Mouse (Mus musculus) CH12.LX (cell line): ENCODE measurements at regions not wholly inside any gene's neighbourhood (a gene's known extent, or its start where the extent isn't known, plus 50 kb on each side); places are given as distances from the start of the nearest gene placed in this dataset.

Source experiments
- CHD2 ChIP-seq: IDR thresholded peaks from 2 replicates; pipeline ENCODE4 v1.6.1; 2011; ENCODE audit warnings: low read length, improper control_type of control experiment
- CTCF ChIP-seq, 2 experiments: IDR thresholded peaks in 1 of 2; conservative IDR thresholded peaks in 1 of 2; 2 replicates each; pipeline ENCODE4 v1.5.1; 2011 to 2012; ENCODE audit warnings: low read depth in 2 of 2, low read length in 2 of 2, improper control_type of control experiment in 1 of 2, inconsistent platforms in 1 of 2, mild to moderate bottlenecking in 1 of 2, moderate library complexity in 1 of 2
- ELF1 ChIP-seq: IDR thresholded peaks from 2 replicates; pipeline ENCODE4 v1.6.1; 2014; ENCODE audit warnings: low read depth, mild to moderate bottlenecking, inconsistent platforms, low read length, improper control_type of control experiment
- MXI1 ChIP-seq: IDR thresholded peaks from 2 replicates; pipeline ENCODE4 v1.6.1; 2011; ENCODE audit warnings: mild to moderate bottlenecking, low read depth, low read length, improper control_type of control experiment
- NRF1 ChIP-seq: IDR thresholded peaks from 2 replicates; pipeline ENCODE4 v1.6.1; 2014; ENCODE audit warnings: low read depth, mild to moderate bottlenecking, inconsistent platforms, low read length, improper control_type of control experiment, moderate library complexity
- POLR2A ChIP-seq: IDR thresholded peaks from 2 replicates; pipeline ENCODE4 v1.6.1; 2011; ENCODE audit warnings: low read depth, mild to moderate bottlenecking, improper control_type of control experiment, low read length
- POLR2AphosphoS2 ChIP-seq: IDR thresholded peaks from 2 replicates; pipeline ENCODE4 v1.6.1; 2011; ENCODE audit warnings: low read depth, low read length, improper control_type of control experiment
- RCOR1 ChIP-seq: conservative IDR thresholded peaks from 2 replicates; pipeline ENCODE4 v1.6.1; 2012; ENCODE audit warnings: low read depth, mild to moderate bottlenecking, inconsistent platforms, low read length, improper control_type of control experiment
- TCF12 ChIP-seq: IDR thresholded peaks from 2 replicates; pipeline ENCODE4 v1.6.1; 2014; ENCODE audit warnings: low read depth, mild to moderate bottlenecking, inconsistent platforms, low read length, improper control_type of control experiment
- UBTF ChIP-seq: IDR thresholded peaks from 2 replicates; pipeline ENCODE4 v1.6.1; 2012; ENCODE audit warnings: low read depth, mild to moderate bottlenecking, inconsistent platforms, low read length, improper control_type of control experiment, moderate library complexity
- USF1 ChIP-seq: IDR thresholded peaks from 2 replicates; pipeline ENCODE4 v1.6.1; 2014; ENCODE audit warnings: low read depth, mild to moderate bottlenecking, inconsistent platforms, low read length, improper control_type of control experiment
- ZC3H11A ChIP-seq: IDR thresholded peaks from 2 replicates; pipeline ENCODE4 v1.6.1; 2012; ENCODE audit warnings: low read depth, mild to moderate bottlenecking, inconsistent platforms, low read length, improper control_type of control experiment
- ZMIZ1 ChIP-seq: IDR thresholded peaks from 2 replicates; pipeline ENCODE4 v1.6.1; 2012; ENCODE audit warnings: low read depth, mild to moderate bottlenecking, inconsistent platforms, low read length, improper control_type of control experiment
- ZNF384 ChIP-seq: IDR thresholded peaks from 2 replicates; pipeline ENCODE4 v1.6.1; 2012; ENCODE audit warnings: low read depth, low read length, improper control_type of control experiment, inconsistent platforms

- TF ChIP-seq POLR2A, result no peak
- TF ChIP-seq RCOR1, result no peak
- no peak for TF ChIP-seq USF1
- TF ChIP-seq ZMIZ1, result no peak
- TF ChIP-seq ZC3H11A, result no peak
- TF ChIP-seq CHD2, result no peak
- TF ChIP-seq MXI1, result no peak
- no peak for TF ChIP-seq UBTF
- no peak for TF ChIP-seq NRF1
- TF ChIP-seq CTCF (conservative IDR thresholded peaks at IDR 0.05 in 1 of 2, IDR thresholded peaks at IDR 0.05 in 1 of 2; ENCODE audit: low read depth in 2 of 2, low read length in 2 of 2), result peak in 1 of 2 experiments; percentile 15; a peak in 1 of 4 replicates
- no peak for TF ChIP-seq POLR2AphosphoS2
- no peak for TF ChIP-seq TCF12
- TF ChIP-seq ZNF384, result no peak
- no peak for TF ChIP-seq ELF1
Observed at GRCm38 (mm10) chr10:103784920-103785319, 357.9 kb upstream of the Gm21293 start.
